Mouse (Mus musculus) thymus, postnatal 14 days (tissue): ENCODE results near the gene Trim13.
A peak's percentile ranks its signal among the peaks of the same experiment; 100 is the strongest.
"Not testable (repeated sequence)": the region's sequence is repeated elsewhere in the genome, so short reads cannot be mapped to it uniquely, and the experiment has no call there.

Experiments used
- DNase-seq: peaks from one replicate; pipeline ENCODE4 v3.0.0; 2021

The Trim13 gene

GRCm38 (mm10) chr14:61597968-61598367, at the start of gene Trim13:
Gene Trim13, plus strand, starts transcription at chr14:61598247.
- DNase-seq, result peak; percentile 47

DNA sequence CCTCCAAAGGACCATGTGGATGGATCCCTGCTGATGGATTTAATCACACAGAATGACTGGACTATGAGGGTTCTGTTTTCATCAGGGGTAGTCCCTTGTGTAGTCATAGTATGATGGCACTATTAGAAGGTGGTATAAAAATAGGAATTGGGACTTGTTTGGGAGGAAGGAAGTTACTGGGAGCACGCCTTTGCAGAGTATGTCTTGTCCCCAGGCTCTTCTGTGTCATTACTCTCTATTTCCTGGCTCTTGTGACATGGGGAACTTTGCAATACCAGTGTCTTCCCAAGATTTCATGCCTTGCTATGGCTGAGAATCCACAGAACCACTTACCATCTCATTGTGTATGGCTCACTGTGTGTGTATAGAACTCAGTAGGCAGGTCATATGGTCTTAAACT, 49.4 kb upstream of the Trim13 start:
- DNase-seq, result no peak

- DNase-seq, result no peak
Measured at GRCm38 (mm10) chr14:61555931-61556288, 42.1 kb upstream of the Trim13 start.

- peak; percentile 98 for DNase-seq
Measured at GRCm38 (mm10) chr14:61556289-61557147, 41.5 kb upstream of the Trim13 start, which contains the start of gene Spryd7. Gene Spryd7, minus strand, starts transcription at chr14:61556886.

GRCm38 (mm10) chr14:61558901-61559300, 39.1 kb upstream of the Trim13 start:
- DNase-seq, result no peak

DNA sequence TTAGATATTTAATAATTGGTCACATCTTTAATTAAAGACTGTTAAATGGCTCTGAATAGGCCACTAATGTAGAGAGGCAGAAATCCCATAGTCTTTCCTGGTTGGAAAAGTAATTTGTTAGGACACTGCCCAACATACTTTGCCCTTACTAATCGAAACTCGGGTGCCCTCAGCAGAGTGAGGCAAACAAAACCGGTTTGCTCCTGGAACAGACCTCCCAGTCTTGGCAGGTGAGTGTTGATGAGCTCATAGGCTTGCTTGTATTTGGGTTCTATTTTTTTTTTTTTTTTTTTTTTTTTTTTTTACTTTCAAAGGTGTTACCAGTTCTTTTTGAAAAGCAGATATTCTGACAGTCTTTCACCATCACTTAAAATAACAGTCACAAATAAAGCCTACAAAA, 38.2 kb upstream of the Trim13 start:
- DNase-seq, result no peak

GRCm38 (mm10) chr14:61566211-61566610, 31.8 kb upstream of the Trim13 start:
- not testable (repeated sequence) for DNase-seq

DNA sequence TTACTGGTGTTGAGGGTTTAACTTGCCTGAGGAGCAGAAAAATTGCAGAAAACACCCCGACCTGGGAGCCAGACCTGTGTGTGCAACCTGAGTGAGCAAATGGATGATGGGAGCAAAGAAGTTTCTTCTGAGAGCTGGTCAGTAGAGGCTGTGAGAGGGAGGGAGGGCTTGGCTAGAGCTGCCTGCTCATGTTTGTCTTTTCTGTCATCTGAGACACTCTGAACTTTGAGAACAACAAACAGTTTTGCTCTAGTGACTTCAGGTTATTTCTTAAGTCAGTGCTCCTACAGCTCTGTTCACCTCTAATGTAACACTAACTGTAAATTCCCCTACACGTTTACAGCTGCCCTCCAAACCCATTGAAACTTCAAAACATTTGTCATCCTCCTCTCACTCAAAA, 28.7 kb upstream of the Trim13 start:
- no peak for DNase-seq

GRCm38 (mm10) chr14:61571366-61571765, 26.7 kb upstream of the Trim13 start:
- DNase-seq, result peak; percentile 86

DNA sequence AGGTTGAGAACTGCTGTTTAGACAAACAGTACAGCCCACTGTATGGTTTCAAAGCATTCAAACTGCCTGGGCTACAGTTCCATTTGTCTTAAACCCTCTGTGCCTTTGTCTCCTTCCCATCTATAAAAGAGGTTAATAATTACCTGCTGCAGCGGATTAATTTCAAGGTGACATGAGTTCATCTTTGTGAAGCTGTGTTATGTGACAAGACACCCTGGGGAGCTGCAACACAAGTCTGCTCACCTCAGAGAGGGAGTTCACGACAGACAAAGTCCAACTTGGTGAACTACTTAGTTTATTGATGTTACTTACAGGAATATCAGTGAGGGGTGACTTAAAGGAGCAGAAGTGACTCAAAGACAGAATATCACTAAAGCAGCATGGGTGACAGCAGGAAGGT, 25.9 kb upstream of the Trim13 start:
- DNase-seq, result no peak

DNA sequence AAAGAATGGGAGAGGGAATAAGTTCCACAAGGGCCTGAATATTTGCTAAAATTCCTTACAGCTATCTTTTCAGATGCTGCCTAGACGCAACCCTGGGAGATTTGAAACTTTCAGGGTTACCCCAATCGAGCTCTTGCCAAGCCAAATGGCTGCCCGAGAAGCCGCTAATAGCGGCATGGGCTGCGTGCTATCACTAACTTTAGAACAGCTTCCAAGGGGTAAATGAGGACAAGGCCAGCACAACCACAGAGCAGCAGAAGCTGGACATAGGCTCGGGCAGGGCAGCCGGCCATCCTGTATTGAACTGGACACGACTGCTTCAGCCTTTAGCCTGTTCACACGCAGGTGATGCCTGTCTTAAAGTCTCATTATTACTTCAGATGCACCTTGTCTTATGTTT, 23.0 kb upstream of the Trim13 start:
- DNase-seq, result no peak

GRCm38 (mm10) chr14:61575941-61576340, 22.1 kb upstream of the Trim13 start:
- no peak for DNase-seq

- DNase-seq, result peak; percentile 18
Measured at GRCm38 (mm10) chr14:61589288-61590065, 8.6 kb upstream of the Trim13 start.

GRCm38 (mm10) chr14:61596719-61597426, 1.2 kb upstream of the Trim13 start:
- no peak for DNase-seq

GRCm38 (mm10) chr14:61599057-61599806, 1.2 kb downstream of the Trim13 start:
- peak; percentile 92 for DNase-seq

GRCm38 (mm10) chr14:61601348-61601747, 3.3 kb downstream of the Trim13 start:
- no peak for DNase-seq

DNA sequence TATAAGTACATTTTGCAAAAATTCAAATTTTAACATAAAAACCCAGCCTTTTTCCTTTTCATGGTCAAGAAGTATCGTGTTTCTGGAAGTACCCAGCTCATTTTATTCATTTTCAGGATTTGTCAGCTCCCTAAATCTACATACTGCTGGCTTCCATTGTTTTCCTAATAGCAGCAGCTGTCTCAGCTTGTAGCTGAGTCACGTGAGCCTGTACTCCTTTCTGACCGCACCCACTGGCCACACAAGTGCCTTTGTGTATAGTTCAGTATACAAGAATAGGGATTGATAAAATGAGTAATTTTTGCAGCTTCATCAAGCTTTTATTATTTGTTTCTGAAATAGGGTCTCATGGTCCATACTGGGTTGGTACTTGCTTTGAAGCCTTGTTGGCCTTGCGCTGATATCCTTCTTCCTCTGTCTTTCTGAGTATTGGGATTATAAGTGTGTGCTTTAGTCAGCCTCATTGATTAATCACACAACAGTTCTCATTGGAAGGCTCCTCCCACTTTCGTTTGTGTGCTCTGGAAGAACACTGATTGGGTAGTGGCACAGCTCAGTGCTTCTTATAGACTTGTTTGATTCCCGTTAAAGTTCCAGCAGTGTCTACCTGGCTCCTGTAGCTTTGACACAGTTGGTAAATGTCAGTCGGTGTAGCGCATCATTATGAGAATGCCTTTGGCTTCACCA, 5.2 kb downstream of the Trim13 start:
- DNase-seq, result no peak

DNA sequence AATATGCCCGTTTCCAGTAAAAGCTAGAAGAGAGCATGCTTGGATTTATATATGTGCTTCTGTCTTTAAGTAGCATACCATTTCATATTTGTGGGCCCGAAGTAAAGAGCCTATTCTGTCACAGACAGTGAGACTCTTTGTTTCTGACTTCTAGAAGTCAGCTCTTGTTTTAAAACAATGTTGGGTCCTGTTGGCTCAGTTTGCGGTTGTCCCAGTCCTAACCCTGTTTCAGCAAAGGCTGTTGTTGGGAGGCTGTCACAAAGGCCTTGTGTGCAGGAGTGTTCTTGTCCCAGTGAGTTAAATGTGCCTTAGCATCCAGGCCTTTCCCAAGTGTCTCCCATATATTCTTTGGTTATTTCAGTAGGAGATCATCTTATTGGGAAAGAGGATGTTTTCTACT, 6.0 kb downstream of the Trim13 start:
- no peak for DNase-seq

GRCm38 (mm10) chr14:61606088-61606487, 8.0 kb downstream of the Trim13 start:
- not testable (repeated sequence) for DNase-seq

DNA sequence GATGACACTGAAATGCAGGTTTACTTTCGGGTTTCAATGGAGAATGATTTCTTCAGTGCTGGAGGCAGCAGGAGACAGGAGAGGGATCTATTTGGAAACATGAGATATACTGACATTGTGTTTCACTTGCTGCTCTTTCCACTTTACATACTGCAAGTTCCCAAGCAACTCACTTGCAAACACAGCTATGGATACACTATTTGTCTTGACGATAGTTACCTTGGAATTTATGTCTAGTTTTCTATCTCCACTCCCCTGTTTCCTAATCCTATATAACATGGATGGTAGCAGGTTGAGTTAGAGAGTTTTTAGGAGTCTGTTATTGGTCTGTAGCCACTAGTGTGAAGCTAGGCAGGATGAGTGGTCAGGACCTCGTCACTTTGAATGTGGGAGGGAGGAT, 9.1 kb downstream of the Trim13 start, which contains the start of gene Kcnrg:
Gene Kcnrg, plus strand, starts transcription at position 301 of the 400 bp plus-strand sequence.
- no peak for DNase-seq

GRCm38 (mm10) chr14:61611766-61612165, 13.7 kb downstream of the Trim13 start:
- DNase-seq, result no peak

GRCm38 (mm10) chr14:61613319-61613718, 15.3 kb downstream of the Trim13 start:
- DNase-seq, result no peak
